Mouse (Mus musculus) myocyte (in vitro differentiated cells): ENCODE data around the gene Plxna3.

Experiments
- CEBPB ChIP-seq: IDR thresholded peaks from 2 replicates; pipeline ENCODE4 v1.6.1; 2011; ENCODE audit warnings: mild to moderate bottlenecking, moderate library complexity; ENCODE audit not compliant: poor library complexity, insufficient read depth, severe bottlenecking
- E2F4 ChIP-seq: IDR thresholded peaks from one replicate; pipeline ENCODE4 v1.6.1; 2011; ENCODE audit warnings: mild to moderate bottlenecking, control low read depth, moderate library complexity; ENCODE audit not compliant: insufficient read depth
- MAX ChIP-seq: IDR thresholded peaks from one replicate; pipeline ENCODE4 v1.6.1; 2011; ENCODE audit warnings: low read depth, mild to moderate bottlenecking, control low read depth
- MYOD1 ChIP-seq, 3 experiments: IDR thresholded peaks; one replicate each; pipeline ENCODE4 v1.6.1; 2011; ENCODE audit warnings: control low read depth in 2 of 3, low read depth in 2 of 3, mild to moderate bottlenecking in 2 of 3, moderate library complexity in 1 of 3; ENCODE audit not compliant: insufficient read length in 2 of 3, control insufficient read depth in 1 of 3
- MYOG ChIP-seq, 3 experiments: IDR thresholded peaks; one replicate each; pipeline ENCODE4 v1.6.1; 2011; ENCODE audit warnings: control low read depth in 2 of 3, low read depth in 2 of 3, mild to moderate bottlenecking in 2 of 3; ENCODE audit not compliant: insufficient read length in 2 of 3, control insufficient read depth in 1 of 3, insufficient read depth in 1 of 3
- POLR2A ChIP-seq: IDR thresholded peaks from one replicate; pipeline ENCODE4 v1.6.1; 2011; ENCODE audit warnings: low read depth, mild to moderate bottlenecking, control low read depth, moderate library complexity; ENCODE audit not compliant: insufficient read length
- POLR2AphosphoS2 ChIP-seq: IDR thresholded peaks from one replicate; pipeline ENCODE4 v1.6.1; 2011; ENCODE audit warnings: low read depth, control low read depth; ENCODE audit not compliant: insufficient read length
- REST ChIP-seq: IDR thresholded peaks from one replicate; pipeline ENCODE4 v1.6.1; 2011; ENCODE audit warnings: mild to moderate bottlenecking, control low read depth, moderate library complexity; ENCODE audit not compliant: insufficient read depth, insufficient read length
- SRF ChIP-seq: IDR thresholded peaks from one replicate; pipeline ENCODE4 v1.6.1; 2011; ENCODE audit warnings: low read depth; ENCODE audit not compliant: control insufficient read depth, insufficient read length
- TCF12 ChIP-seq: IDR thresholded peaks from one replicate; pipeline ENCODE4 v1.6.1; 2011; ENCODE audit warnings: mild to moderate bottlenecking, control low read depth; ENCODE audit not compliant: poor library complexity, insufficient read depth, severe bottlenecking
- TCF3 ChIP-seq: IDR thresholded peaks from one replicate; pipeline ENCODE4 v1.6.1; 2011; ENCODE audit warnings: low read depth, control low read depth; ENCODE audit not compliant: insufficient read length
- USF1 ChIP-seq: IDR thresholded peaks from one replicate; pipeline ENCODE4 v1.6.1; 2011; ENCODE audit warnings: low read depth, mild to moderate bottlenecking, control low read depth, moderate library complexity

DNA sequence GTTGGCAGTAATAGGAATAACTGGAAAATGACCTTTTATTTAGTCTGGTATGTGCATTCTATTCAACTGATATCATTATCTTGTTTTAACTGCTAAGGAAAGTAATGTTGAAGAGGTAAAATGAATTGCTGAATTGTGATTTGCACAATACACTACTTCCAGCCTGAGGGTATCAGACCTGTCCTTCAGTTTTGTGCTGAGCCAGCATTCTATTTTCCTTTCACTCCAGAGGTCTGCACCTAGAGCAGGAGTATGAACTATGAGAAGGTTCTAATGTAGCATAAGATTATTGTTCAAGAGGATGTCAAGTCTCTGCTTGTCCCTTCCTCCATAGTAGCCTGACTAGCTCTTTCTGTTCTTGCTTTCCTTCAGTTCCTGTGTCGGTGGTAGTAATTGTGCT is 30.5 kb upstream of the Plxna3 start:
- no peak for TF ChIP-seq POLR2A
- TF ChIP-seq USF1 = no peak
- no peak for TF ChIP-seq SRF
- TF ChIP-seq MAX = no peak
- TF ChIP-seq TCF3 = no peak
- no peak for TF ChIP-seq E2F4
- no peak for TF ChIP-seq TCF12
- no peak for TF ChIP-seq CEBPB
- no peak for TF ChIP-seq MYOD1 (IDR thresholded peaks at IDR 0.05; ENCODE audit: control insufficient read depth in 1 of 3, insufficient read length in 2 of 3, low read depth in 2 of 3)
- no peak for TF ChIP-seq REST
- TF ChIP-seq POLR2AphosphoS2 = no peak
- TF ChIP-seq MYOG (IDR thresholded peaks at IDR 0.05; ENCODE audit: control insufficient read depth in 1 of 3, insufficient read depth in 1 of 3, insufficient read length in 2 of 3, low read depth in 2 of 3) = no peak
